Mouse (Mus musculus) embryo, embryonic 11 days (tissue): ENCODE data around the gene Xlr4b.
A peak's percentile ranks its signal among the peaks of the same experiment; 100 is the strongest.
"Not testable (repeated sequence)": the region's sequence is repeated elsewhere in the genome, so short reads cannot be mapped to it uniquely, and the experiment has no call there.

ENCODE experiments used
- DNase-seq: peaks from one replicate; pipeline ENCODE4 v3.0.0-alpha.2; 2015

Xlr4b gene

DNA sequence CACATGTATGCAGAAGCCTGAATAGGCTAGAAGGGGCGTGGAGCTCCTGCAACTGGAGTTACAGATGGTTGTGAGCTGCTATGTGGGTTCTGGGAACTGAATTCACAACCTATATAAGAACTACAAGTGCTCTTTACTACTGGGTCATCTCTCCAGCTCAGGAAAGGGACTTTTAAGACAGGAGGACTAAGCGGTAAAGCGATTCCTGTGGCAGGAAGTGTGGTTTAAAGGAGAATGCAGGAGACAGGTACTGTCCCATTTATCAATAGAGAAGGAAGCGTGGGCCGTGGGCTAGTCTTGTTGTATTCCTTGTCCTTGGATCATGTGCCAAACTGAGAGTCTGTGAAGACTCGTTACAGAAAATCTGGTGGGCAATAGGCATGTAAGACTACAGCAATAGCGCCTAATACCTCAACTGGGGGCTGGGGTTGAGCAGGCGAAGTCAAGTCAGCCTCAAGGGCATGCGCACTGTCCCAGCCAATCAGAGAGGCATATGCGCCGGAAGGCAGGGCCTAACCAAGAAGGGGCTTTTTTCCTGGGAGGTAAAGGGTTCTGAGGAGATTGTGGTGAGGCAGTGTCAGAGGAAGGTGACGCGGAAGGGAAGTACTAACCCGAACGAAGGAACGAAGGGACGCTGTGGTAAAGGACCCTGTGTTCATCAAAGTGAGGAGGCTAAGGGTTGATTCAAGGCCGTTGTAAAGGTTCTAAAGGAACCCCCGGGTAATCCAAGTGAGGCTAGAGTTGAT is at the start of gene Xlr4b:
TSS of gene Xlr4b (plus strand) at position 515 of the 746 bp plus-strand sequence.
- DNase-seq, result not testable (repeated sequence)

DNA sequence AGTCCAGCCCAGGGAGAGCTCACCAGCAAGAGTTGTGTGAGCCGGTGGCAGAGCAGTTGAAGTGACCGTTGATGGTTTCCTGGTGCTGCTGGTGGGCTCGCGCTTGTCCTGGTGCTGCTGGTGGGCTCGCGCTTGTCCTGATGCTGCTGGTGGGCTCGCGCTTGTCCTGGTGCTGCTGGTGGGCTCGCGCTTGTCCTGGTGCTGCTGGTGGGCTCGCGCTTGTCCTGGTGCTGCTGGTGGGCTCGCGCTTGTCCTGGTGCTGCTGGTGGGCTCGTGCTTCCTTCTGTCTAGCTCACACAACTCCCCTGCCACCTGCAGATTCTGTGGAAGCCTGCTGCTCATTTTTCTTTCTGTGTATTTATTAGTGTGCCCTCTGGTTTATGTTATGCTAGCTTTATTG is 37.2 kb upstream of the Xlr4b start, which contains the start of gene Spin2d:
TSS of gene Spin2d (minus strand) at position 101 of the 400 bp plus-strand sequence.
- DNase-seq, result not testable (repeated sequence)

DNA sequence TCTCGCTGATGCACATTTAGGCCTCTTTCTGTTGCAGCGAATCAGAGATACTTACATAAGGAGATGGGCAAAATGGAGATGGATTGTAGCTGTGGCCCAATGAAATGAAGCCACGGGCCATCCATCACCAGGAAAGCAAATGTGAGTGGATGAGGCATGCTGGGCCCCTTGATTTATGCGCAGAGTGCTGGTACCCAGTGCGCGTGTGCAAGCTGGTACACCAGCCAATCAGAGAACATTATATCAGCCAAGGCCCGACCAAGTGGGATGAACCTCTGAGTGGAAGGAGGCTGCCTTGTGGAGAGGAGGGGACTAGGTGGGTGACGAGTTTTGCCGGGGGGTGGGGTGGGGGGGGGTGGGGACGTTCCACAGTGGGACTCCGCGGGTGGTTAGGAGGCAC is 22.2 kb upstream of the Xlr4b start, which contains the start of gene Xlr3b:
TSS of gene Xlr3b (plus strand) at position 274 of the 400 bp plus-strand sequence.
- peak; percentile 0 for DNase-seq

DNA sequence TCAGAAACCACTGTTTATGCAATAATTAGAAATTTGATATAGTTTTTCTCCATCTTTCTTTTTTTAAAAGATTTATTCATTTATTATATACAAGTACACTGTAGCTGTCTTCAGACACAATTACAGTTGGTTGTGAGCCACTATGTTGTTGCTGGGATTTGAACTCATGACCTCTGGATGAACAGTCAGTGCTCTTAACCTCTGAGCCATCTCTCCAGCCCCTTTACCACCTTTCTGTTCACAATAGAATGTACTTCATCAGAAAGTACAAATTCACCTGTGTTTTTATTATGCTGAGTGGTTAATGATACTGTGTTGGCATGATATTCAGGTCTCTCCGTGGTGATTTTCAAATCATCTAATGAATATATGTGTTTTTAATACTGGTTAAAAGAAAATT is 11.2 kb downstream of the Xlr4b start:
- DNase-seq, result no peak

DNA sequence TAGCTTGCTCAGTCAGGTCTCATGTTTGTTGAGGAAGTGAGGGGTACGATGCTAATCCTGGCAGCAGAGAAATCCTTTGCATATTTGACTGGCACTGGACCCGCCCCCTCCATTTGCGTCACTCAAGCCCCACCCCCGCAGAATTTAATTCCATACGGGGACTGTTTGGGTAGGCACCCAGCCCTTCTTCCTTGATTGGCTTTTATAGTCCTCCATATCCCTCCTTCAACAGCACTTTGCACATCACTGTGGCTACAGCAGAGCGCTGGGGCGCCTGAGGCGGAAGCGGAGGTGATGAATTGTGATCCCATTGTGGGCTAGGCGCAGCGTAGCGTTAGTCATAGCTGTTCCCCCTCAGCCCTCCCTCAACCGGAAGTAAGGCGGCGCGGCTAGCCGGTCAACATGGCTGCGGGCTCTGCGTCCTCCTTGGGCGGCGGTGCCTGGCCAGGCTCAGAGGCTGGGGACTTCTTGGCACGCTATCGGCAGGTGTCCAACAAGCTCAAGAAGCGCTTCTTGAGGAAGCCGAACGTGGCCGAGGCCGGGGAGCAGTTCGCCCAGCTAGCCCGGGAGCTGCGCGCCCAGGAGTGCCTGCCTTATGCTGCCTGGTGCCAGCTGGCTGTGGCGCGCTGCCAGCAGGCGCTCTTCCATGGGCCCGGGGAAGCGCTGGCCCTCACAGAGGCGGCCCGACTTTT is 13.9 kb downstream of the Xlr4b start, which contains the start of gene F8a:
TSS of gene F8a (plus strand) at position 378 of the 692 bp plus-strand sequence.
- peak; percentile 84 for DNase-seq

DNA sequence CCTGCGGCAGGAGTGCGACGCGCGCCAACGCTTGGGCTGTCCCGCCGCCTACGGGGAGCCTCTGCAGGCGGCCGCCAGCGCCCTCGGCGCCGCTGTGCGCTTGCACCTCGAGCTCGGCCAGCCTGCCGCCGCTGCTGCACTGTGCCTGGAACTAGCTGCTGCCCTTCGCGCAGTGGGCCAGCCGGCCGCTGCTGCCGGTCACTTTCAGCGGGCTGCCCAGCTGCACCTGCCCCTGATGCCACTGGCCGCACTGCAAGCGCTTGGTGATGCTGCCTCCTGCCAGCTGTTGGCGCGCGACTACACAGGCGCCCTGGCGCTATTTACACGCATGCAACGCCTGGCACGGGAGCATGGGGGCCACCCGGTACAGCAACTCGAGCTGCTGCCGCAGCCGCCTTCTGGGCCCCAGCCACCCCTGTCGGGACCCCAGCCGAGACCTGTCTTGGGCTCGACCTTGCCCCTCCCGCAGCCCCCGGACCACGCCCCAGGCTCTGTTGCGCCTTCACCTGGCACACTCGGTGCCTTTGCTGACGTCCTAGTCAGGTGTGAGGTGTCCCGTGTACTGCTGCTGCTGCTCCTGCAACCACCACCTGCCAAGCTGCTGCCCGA is 14.6 kb downstream of the Xlr4b start:
- peak; percentile 41 for DNase-seq

DNA sequence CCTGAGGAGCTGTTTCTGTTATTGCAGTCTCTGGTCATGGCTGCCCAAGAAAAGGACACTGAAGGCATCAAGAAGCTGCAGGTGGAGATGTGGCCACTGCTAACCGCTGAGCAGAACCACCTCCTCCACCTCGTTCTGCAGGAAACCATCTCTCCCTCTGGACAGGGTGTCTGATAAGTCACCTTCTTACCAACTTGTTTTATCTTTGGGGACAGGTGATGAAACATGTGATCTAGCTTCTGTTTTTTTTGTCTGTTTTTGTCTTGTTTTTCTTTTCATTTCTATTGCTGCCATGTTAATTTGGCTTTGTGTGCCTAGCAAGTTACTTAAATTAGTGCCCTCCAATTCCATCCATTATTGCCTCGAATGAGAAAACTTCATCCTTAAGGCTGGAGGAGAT is 15.2 kb downstream of the Xlr4b start:
- DNase-seq, result no peak

DNA sequence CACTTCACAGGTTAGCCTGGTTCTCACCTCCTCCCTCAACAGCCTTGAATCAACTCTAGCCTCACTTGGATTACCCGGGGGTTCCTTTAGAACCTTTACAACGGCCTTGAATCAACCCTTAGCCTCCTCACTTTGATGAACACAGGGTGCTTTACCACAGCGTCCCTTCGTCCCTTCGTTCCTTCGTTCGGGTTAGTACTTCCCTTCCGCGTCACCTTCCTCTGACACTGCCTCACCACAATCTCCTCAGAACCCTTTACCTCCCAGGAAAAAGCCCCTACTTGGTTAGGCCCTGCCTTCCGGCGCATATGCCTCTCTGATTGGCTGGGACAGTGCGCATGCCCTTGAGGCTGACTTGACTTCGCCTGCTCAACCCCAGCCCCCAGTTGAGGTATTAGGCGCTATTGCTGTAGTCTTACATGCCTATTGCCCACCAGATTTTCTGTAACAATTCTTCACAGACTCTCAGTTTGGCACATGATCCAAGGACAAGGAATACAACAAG is 28.7 kb downstream of the Xlr4b start, which contains the start of gene Xlr4c:
TSS of gene Xlr4c (minus strand) at position 310 of the 505 bp plus-strand sequence.
- DNase-seq, result not testable (repeated sequence)

DNA sequence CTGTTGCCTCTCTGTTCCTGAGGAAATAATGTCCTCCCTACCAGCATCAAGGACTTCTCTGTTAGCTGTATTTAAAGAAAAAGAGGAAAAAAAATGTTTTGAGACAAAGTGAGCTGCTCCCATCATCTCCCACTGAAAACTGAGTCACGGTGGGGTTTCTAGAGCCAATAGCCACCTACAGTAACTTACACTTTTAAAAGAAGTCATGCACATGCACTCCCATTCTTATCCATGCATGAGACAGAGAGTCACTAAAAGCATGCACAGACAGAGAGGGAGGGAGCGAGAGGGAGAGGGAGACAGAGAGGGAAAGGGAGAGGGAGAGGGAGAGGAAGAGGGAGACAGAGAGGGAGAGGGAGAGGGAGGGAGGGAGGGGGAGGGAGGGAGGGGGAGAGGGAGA is 48.3 kb downstream of the Xlr4b start:
- DNase-seq, result not testable (repeated sequence)

DNA sequence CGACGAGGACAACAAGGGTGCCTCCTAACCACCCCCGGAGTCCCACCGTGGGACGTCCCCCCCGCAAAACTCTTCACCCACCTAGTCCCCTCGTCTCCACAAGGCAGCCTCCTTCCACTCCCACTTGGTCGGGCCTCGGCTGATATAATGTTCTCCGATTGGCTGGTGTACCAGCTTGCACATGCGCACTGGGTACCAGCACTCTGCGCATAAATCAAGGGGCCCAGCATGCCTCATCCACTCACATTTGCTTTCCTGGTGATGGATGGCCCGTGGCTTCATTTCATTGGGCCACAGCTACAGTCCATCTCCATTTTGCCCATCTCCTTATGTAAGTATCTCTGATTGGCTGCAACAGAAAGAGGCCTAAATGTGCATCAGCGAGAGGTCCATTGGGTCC is 51.1 kb downstream of the Xlr4b start, which contains the start of gene Xlr3c:
TSS of gene Xlr3c (minus strand) at position 121 of the 400 bp plus-strand sequence.
- DNase-seq, result not testable (repeated sequence)
